Mouse (Mus musculus): Measurements from ENCODE around the gene Fam98a.

The Fam98a gene

DNA sequence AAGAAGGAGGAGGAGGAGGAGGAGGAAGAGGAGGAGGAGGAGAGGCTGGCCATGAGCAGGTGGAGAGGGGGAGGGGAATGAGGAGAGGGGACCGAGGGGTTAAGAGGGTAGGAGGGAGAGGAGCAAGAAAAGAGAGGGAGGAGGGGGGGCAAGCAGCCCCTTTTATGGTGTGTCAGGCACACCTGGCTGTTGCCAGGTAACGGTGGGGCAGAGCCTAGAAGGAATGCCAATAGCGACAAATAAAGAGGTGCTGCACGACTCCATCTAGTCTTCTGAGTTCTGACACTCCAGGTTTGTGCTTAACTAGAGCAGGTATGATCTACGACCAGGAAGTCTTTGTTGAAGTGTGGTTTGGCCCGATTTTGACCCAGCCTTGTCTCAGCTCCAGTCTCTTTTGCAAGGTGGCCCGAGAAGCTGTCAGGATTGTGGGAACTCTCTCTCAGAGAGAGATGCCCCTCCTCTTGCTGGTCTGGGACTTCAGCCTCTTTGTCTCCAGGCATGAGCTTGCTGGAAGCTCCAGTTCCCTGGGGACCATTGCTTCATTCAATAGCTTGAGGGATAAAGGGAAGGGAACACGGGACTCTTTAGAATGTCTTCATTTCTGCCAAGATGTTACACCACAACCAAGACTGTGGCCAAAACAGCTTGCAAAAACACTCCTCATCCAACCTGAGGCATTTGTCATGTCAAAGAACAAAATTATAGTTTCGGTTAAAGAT is 29.2 kb downstream of the Fam98a start:
- in situ Hi-C loops (cut with MseI, MboI), result no loop called here

DNA sequence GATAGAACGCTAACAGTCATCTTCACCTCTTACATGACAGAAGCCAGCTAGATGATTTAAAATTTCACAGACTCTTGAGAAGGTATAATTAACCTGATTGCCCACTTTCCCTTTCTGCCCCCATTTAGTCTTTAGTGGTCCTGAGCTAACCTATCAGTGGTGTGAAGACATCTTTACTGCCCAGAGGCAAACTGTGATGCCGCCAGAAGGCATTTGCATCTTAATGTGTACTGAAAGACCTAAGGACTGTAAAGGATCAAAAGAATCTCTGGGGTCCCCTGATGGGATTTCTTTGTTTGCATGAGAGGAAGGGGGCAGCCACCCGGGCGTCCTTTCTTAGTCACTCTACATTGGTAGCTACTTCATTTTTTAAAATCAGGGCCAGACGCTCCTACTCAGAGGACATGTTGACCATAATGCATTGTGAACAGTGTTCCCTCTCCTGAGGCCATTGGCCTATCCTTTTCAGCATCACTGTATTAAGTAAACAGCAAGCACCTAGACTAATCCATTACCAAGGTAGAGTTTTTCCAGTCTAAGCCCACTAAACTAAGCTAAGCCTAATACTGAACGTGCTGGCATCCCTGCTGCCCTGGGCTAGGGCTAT is 30.4 kb downstream of the Fam98a start:
- in situ Hi-C loops (cut with MseI, MboI), result no loop called here

DNA sequence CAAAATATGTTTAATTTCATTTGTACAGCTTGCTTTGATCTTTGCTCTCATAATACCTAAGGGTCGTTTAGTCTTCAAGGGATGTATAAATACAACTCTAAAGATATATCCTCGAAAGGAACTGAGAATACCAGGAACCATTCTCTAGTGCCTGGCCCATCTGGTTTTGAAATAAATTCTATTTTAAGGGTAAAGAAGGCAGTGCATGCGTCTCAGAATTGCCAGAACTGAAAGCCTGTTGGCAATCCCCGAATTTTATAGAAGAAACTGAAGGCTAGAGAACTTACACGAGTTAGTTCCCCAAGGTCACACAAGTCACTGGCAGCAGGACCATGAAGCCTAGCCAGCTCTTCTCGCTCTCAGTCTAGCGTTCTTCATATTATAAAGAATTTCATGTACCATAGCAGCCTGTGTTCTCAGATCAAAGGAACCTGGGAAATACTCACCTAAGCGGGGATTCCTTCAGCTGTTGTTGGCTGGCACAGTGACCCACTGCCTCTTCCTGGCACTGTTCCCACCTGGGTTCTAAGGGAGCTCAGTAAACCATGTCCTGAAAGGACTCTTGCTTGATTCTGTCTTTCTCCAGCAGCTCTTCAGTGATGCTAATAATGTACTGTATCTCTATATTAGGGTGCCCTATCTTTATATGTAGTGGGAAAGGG is 32.4 kb downstream of the Fam98a start:
- in situ Hi-C loops (cut with MseI, MboI), result no loop called here

DNA sequence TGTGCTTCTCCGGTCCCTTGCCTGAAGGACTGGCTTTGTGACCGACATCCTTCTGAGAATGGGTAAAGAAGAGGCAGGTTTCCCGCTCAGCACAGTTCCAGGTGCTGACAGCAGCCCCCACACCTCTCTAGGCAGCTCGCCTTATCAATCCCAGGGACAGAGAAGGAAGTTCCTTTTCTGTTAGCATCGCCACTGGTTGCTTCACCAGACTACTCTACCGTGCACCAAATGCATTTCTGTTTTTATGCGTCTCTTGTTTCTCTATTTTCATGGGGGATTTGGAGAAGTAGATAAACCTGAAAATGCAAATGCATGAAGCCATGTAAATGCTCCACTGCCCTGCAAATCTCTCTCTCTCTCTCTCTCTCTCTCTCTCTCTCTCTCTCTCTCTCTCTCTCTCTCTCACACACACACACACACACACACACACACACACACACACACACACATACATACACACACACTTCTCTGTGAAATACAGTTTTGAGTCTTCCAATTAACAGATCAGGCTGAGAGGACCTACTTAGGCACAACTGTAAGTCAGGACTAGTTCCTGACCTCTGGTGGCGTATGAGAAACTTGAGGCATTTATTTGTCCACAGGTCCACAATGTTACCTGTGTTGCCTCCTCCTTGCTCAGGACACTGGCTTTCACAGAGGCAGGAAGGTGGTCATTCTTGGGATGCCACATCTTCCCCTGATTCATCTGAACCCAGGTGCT is 33.4 kb downstream of the Fam98a start:
- in situ Hi-C loops (cut with MseI, MboI), result no loop called here

DNA sequence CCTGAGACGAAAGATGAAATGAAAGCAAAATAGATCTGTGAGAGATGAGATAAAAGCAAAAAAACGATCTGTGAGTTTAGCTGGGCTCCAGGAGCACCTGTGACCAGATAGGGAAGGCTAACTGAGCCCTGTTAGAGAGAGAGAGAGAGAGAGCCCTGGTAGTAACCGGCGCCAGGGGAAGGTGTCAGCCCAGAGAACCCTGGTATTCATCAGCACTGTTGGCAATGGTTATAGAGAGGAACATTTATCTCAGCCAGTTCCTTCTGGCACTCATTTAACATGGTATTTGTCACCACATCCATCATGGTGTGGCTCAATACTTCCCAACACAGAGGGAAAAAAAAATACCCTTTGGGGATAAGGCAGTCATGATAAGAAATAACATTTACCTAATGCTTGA is 35.2 kb downstream of the Fam98a start:
- in situ Hi-C loops (cut with MseI, MboI), result no loop called here

DNA sequence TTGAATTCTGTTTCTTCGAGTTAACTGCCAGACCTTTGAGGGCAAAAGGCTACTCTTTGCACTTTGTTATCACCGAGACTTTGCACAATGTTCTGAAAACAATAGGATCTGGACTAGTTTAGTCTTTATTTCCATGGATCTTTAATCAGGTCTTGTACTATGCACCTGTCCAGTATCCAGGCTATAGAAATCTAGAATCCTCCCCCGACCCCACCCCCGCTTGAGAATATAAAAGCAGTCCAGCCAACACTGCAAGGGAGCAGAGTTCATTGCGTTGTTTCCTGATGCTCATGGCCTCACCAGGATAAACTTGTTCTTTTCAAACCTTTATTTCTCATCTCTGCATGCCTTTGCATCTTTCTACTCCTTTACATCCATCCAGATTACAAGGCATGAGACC is 42.5 kb downstream of the Fam98a start:
- in situ Hi-C loops (cut with MseI, MboI), result no loop called here

DNA sequence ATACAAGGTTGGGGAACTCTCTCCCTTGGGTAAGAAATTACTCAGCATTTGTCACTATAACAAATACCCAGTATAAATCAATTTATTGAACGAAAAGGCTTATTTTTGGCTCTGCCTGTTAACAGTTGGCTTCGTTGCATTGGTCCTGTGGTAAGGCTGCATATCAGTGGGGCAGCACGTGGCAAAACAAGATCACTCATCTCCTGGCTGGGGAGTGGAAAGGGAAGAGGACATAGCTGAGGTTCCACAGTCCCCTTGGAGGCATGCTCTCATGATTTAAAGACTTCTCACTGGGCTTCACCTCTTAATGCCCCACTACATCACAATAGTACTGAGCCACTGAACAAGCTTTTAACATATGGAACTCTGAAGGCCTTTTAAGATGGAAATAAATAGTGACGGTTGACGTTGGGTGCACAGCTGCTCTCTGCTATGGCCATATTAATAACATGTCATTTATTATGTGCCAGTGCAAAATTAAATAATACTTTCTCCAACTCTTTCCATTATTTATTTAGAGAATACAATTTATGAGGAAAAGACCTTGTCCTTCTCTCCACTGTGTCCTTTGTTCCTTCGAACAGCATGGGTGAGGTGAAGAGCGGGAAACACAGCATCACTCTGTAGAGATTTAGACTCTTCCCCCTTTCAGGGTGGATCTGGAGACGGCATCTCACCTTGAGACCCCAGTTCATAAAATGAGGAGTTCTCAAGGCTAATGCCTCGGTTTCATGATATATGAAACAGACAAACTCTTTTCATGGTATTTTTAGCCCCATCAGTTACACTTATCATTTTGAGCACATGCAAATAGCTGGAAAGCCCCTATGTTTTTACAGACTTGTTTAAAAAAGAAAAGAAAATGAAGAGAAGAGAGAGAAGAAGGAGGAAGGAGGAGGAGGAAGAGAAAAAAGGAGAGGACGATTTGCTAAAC is 44.8 kb downstream of the Fam98a start:
- in situ Hi-C loops (cut with MseI, MboI), result no loop called here

DNA sequence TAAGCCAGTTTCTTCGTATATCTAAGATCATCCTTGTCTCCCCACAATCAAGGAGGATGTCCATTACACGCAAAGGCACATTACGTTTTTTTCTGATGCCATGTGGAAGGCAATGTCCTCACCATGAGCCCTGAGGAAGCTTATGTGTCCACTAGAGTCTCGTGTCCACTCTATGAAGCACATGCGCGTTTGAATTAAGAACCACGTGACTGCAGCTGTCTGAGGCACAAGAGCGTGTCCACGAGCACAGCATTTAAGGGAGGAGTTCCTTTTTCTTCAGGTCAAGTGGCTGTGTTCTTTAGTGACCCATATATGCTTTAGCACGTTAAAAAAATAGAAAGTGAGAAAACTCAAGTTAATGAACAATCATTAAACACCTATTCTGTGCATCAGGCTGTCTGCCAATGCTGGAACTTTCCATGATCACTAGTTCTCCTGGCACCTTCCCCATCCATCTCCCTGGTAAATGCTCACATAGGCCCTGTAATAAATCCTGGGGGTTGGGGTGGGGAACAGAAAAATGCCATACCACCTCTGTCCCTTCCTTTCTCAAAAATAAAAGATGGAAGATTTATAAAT is 45.6 kb downstream of the Fam98a start:
- in situ Hi-C loops (cut with MseI, MboI), result no loop called here

DNA sequence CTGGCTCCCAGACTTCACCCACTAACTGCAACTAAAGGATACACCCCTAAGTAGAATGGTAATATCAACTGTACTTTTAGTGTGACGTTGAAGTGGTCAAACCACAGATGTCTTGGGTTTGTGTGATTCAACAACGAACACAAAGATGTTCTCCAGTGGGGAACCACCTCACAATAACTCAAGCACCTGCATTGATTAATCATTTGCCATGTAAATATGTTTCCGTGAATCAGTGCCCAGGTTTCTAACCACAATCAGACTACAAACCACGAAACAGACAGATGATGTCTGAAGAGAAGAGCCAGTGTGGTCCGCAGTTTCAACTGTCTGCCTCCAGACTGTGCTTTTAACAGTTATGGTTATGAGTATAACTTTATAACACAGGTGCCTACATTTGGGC is 46.7 kb downstream of the Fam98a start:
- in situ Hi-C loops (cut with MseI, MboI), result no loop called here

DNA sequence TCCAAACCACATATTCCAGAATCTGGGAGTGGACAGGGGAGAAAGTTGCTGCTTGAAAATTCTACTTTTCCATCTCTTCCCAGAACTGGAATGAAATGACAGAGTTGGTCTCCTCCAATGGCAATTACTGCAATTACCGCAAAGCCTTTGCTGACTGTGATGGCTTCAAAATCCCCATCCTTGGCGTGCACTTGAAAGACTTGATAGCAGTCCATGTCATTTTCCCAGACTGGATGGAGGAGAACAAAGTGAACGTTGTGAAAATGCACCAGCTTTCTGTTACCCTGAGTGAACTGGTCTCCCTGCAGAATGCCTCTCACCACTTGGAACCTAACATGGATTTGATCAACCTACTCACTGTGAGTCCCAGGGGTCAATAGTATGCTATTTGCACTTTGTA is 48.7 kb downstream of the Fam98a start:
- in situ Hi-C loops (cut with MseI, MboI), result no loop called here

DNA sequence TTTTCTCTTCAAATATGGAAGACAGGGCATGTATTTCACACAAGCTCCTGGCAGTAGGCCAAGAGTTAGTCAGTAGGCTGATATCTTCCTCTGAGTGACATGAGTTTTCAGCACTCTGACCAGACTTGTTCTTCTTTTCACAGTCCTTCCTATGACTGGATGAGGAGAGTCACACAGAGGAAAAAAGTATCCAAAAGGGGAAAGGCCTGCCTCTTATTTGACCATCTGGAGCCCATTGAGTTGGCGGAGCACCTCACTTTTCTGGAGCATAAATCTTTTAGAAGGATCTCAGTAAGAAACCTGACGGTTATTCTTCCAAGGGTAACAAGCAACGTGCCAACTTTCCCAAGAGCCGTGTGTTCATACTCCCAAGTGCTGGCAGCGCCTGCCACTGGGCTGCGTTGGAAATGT is 53.5 kb downstream of the Fam98a start:
- in situ Hi-C loops (cut with MseI, MboI), result no loop called here

DNA sequence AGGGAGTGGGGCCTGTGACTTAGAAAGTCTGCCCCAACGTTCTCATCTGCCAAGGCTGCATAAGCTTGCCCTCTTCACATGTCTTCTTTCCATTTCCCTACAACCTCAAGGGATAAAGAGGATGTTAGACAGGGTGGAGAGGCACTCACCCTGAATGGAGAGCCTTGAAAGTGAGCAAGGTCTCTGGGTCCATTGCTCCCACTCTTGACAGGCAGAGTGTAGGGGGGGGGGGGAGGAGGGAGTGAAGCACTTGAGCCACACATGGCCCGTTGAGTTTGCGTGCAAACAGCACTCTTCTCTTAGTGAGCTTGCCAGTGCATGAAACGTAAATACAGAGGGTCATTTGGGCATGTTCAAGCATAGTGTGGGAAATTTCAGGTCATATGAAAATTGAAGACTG is 56.5 kb downstream of the Fam98a start:
- in situ Hi-C loops (cut with MseI, MboI), result no loop called here
